Mouse (Mus musculus) ovary, postnatal 10 days (tissue): ENCODE results near the gene Mum1l1.
"Not testable (repeated sequence)": the region's sequence is repeated elsewhere in the genome, so short reads cannot be mapped to it uniquely, and the experiment has no call there.

Source experiments
- DNase-seq: peaks from one replicate; pipeline ENCODE4 v3.0.0; 2022; ENCODE audit warnings: low spot score

Mum1l1 gene

GRCm38 (mm10) chrX:139209829-139210225 lies at the start of gene Mum1l1:
Gene Mum1l1, plus strand, starts transcription at chrX:139210042.
- peak; percentile 16 for DNase-seq

DNA sequence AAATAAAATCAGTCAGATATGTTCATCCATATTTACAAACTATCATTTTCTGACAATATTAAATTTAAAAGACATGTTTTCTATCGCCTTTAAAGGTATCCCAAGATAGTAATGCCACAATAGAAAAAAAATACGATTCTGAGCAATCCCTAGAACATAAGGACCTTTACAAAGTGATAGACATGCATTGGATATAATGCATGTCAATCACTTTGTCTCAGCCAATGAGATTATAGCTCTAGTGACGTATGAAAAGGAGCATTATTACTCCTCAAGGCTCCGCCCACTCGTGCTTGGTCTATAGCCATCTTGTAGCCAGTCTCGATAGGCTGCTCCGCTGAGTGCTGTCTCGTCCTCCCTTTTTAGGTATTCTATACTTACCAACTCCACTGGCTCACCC lies 30.9 kb upstream of the Mum1l1 start, which contains the start of gene 4933428M09Rik:
Gene 4933428M09Rik (plus strand): TSS at position 301 of the 400 bp plus-strand sequence.
- DNase-seq, result no peak

DNA sequence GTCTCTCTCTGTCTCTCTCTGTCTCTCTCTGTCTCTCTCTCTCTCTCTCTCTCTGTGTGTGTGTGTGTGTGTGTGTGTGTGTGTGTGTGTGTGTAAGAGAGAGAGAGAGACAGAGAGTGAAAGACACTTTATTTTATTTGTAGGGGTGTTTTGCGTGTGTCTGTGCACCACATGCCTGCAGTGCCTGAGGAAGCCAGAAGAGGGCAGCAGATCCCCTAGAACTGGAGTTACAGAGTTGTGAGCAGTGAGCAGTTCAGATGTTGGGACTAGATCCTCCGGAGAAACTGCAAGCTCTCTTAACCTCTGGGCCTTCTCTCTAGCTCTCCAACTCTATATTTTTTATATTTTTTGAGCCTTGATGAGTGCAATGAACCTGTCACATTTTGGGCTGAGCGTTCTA lies 18.3 kb upstream of the Mum1l1 start:
- DNase-seq, result not testable (repeated sequence)

GRCm38 (mm10) chrX:139194572-139195279 lies 15.1 kb upstream of the Mum1l1 start:
- no peak for DNase-seq

DNA sequence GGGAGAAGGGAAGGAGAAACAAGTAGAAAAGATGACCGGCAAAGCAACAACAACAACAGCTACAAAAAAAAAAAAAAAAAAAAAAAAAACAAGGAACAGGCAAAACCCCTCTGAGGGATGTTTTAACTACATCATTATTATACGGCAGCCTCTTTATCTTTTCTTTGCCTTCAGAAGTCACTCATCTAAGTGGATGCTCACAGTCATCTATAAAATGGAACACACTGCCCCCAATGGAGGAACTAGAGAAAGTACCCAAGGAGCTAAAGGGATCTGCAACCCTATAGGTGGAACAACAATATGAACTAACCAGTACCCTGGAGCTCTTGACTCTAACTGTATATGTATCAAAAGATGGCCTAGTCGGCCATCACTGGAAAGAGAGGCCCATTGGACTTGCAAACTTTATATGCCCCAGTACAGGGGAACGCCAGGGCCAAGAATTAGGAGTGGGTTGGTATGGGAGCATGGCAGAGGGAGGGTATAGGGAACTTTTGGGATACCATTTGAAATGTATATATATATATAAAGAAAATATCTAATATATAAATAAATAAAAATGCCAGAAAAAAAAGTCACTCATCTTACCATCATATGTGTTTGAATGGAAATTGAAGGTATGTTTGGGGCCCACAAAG lies 532 bp upstream of the Mum1l1 start:
- DNase-seq, result not testable (repeated sequence)

DNA sequence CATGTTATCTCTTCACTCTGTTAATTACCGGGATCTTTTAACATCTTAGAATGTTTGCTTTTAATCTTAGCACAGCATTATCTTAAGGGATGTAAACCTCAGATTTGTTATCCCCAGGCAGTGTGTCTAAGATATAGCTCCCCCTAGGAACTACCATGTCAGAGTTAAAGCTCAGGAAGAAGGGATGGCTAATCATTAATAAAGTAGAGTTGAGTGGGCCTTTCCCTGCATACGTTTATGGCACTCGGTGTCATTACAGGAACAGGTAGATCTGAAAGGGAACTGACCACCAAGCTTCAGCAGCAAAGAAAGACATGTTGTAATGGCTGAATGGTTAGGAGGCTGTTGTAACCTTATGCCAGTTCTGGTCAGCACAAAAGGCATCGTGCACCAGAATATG lies 4.9 kb downstream of the Mum1l1 start:
- no peak for DNase-seq

GRCm38 (mm10) chrX:139216409-139216808 lies 6.6 kb downstream of the Mum1l1 start:
- DNase-seq, result no peak

DNA sequence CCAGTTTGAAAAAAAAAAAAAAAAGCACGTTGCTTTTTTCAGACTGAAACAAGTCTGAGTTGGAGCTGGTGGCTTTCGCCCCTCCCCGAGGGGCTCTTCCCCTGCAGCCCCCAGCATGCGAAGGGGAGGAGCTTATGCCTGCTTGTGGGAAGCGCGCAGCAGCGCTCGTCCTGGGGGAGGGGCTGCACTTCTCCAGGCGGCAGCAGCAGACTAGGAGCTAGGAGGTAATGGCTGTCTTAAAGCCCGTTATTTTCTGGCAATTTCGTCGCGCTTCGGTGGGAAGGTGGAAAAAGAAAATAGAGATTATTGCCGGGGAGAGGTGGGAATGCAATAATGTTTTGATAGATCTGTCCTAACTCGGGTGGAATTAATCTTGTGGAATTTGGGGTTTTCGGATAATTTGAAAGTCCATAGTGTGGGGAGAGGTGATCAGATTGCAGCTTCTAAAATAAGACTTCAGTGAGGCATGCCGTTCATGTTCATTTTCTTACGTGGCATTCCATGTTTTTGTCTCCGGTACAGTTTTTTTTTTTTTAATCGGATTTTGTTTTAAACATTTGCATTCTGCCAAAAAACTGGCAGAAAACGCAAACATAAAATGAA lies 7.2 kb downstream of the Mum1l1 start:
- peak; percentile 6 for DNase-seq

GRCm38 (mm10) chrX:139217776-139218175 lies 7.9 kb downstream of the Mum1l1 start:
- no peak for DNase-seq

GRCm38 (mm10) chrX:139219017-139219416 lies 9.2 kb downstream of the Mum1l1 start:
- DNase-seq, result no peak

- no peak for DNase-seq
These were observed 11.0 kb downstream of the Mum1l1 start for GRCm38 (mm10) chrX:139220830-139221229.

DNA sequence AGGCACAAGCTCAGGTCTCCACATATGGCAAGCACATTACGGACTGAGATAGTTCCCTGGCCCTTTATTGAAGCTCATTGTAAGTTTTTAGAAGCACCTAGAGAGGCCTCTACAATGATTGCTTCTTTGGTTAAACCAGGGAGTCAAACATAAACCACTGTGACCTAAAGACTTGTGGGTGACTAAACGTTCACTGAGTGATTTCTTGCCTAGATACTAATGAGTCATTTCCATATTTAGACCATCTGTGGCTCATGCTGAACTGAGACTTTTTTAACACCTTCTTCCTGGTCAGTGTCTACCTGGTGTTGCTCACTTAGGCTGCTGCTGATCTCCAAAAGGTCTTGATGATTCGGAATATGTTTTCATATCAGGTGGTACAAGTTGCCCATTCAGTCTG lies 12.1 kb downstream of the Mum1l1 start:
- DNase-seq, result no peak

DNA sequence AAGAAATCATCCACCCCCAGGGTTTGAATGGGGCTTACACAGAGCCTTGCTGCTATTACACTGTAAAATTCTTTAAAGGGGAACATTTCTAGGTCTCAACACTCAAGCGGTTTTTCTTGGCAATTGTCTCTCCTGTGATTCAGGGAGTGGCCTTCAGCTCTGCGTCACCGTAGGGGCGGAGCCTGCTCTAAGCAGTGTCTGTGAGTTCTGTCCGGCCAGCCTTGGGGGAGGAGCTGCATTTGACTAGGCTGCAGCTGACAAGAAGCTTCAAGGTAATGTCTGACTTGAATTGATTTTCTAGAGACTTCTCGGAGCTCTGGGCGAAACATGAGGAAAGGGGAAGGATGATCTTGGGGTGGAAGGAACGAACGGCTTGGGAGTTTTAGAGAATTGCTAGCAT lies 21.3 kb downstream of the Mum1l1 start:
- no peak for DNase-seq

GRCm38 (mm10) chrX:139247294-139247693 lies 37.5 kb downstream of the Mum1l1 start:
- no peak for DNase-seq

DNA sequence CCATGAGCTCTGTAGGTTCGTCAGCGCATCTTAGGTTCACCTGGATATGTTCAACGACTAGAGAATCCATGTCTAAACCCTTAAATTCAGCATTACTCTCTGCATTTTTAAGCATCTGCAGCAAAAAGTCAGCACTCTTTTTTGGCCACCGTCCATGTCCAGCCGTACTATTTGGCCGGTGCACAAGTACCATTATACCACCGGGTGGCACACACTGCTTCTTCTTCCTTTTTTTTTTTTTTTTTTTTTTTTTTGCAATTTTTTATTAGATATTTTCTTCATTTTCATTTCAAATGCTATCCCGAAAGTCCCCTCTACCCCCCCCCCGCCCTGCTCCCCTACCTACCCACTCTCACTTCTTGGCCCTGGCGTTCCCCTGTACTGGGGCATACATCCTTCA lies 47.2 kb downstream of the Mum1l1 start:
- no peak for DNase-seq

DNA sequence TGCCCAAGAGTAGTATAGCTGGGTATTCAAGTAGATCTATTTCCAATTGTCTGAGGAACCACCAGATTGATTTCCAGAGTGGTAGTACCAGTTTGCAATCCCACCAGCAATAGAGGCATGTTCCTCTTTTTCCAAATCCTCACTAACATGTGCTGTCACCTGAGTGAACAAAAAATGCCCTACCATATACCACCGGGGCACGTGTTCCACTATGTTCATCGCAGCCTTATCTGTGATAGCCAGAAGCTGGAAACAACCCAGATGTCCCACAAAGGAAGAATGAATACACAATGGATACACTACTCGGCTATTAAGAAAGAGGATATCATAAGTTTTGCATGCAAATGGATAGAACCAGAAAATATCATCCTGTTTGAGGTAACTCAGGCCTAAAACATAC lies 72.1 kb downstream of the Mum1l1 start:
- no peak for DNase-seq
